Mouse (Mus musculus) neutrophil, adult 59 days (primary cell): ENCODE data around the gene Odf2l. TPM values are rescaled to one million over a fixed set of nuclear protein-coding genes. Genes with fewer than 3 reads are reported as not detected.

ENCODE experiments used
- total RNA-seq, 2 experiments: library from RNA; stranded (reverse); gene quantifications; 1 replicate in 1 of 2; 2 replicates in 1 of 2; pipeline ENCODE4 v1.2.4; 2023

Odf2l gene
- total RNA-seq = 10 to 100 TPM in 1 of 2 experiments, 1 to 10 TPM in 1; 8.8 to 13.3 TPM

DNA sequence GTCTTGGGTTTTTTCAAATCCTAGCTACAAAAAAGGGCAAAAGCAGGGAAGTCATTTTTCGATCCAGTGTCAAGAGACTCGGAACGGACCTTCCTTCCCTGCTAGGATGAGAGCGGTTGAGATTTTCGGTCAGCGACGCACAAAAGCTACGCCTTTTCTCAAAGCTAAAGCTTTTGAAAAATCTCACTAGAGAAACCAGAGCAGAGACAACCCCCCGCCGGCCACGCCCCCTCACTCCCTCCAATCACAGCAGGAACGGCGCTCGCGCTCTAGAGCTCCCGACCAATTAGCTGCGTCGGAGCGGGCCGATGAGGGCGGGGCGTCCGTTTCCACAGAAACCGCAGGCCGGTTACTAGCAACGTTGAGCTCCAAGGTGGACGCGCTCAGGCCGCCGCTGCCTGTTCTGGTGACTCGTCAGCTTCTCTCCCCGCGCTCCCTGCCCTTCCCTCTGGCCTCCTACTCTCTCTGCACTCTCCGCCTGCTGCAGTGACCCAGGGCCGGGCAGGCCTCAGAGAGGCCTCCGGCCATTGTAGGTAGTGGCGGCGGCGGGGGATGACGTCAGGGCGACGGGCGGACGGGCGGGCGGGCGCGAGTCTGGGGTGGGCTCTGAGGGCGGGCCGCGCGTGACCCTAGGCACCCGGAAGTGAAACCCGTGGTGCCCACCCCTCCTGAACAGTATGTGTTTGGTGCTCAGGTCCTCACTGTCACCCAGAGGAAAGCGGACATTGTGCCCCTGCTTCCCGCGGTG is at the start of gene Odf2l:
TSS of gene Odf2l (plus strand) at position 335 of the 748 bp plus-strand sequence.

DNA sequence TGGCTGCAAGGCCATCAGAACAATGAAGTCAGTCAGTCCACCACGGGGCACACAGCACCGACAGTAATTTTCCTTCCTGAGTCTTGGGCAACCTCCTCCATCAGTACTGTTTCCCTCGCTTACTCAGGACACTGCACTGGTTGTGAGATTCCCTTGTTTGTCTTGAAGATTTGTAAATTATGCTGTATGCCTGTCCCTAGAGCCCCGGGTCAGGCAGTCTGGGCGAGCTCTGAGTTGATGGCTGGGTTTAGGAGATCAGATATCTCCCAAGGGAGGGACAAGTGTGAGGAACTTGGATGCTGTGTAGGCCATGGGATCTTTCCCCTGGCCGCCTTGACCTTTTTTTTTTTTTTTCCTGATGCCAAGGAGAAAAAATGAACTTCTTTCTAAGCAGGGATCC is 19.1 kb upstream of the Odf2l start, which contains the start of gene Clca2:
TSS of gene Clca2 (minus strand) at position 153 of the 400 bp plus-strand sequence.

Other genes starting within 250 kb of the Odf2l start
- not detected for gene Clca4b, start 186.1 kb upstream of the Odf2l start, total RNA-seq
- gene Clca4a, start 143.5 kb upstream of the Odf2l start, total RNA-seq = not detected
- gene Clca1, start 85.8 kb upstream of the Odf2l start, total RNA-seq = not detected
- not detected for gene Clca2, start 19.1 kb upstream of the Odf2l start, total RNA-seq
- under 1 TPM in 1 of 2 experiments, not detected in 1; 0.18 TPM for gene Col24a1, start 173.9 kb downstream of the Odf2l start, total RNA-seq